Mouse (Mus musculus) G1E (cell line): Measurements from ENCODE around the gene Eid2b.

ENCODE experiments used
- CTCF ChIP-seq: IDR thresholded peaks from 2 replicates; pipeline ENCODE4 v1.5.1; 2012; ENCODE audit warnings: low read depth, low read length, inconsistent platforms, mixed read lengths
- GATA1 ChIP-seq: IDR thresholded peaks from 2 replicates; pipeline ENCODE4 v1.6.1; 2012; ENCODE audit warnings: borderline replicate concordance, low read length, inconsistent platforms, mixed read lengths
- GATA2 ChIP-seq: IDR thresholded peaks from 2 replicates; pipeline ENCODE4 v1.6.1; 2012; ENCODE audit warnings: low read depth, low read length, inconsistent platforms, borderline replicate concordance
- POLR2AphosphoS5 ChIP-seq: IDR thresholded peaks from 2 replicates; pipeline ENCODE4 v1.6.1; 2012; ENCODE audit warnings: low read depth, low read length, inconsistent platforms; ENCODE audit not compliant: insufficient replicate concordance
- TAL1 ChIP-seq: conservative IDR thresholded peaks from 2 replicates; pipeline ENCODE4 v1.6.1; 2012; ENCODE audit warnings: low read depth, low read length, inconsistent platforms, mixed read lengths

DNA sequence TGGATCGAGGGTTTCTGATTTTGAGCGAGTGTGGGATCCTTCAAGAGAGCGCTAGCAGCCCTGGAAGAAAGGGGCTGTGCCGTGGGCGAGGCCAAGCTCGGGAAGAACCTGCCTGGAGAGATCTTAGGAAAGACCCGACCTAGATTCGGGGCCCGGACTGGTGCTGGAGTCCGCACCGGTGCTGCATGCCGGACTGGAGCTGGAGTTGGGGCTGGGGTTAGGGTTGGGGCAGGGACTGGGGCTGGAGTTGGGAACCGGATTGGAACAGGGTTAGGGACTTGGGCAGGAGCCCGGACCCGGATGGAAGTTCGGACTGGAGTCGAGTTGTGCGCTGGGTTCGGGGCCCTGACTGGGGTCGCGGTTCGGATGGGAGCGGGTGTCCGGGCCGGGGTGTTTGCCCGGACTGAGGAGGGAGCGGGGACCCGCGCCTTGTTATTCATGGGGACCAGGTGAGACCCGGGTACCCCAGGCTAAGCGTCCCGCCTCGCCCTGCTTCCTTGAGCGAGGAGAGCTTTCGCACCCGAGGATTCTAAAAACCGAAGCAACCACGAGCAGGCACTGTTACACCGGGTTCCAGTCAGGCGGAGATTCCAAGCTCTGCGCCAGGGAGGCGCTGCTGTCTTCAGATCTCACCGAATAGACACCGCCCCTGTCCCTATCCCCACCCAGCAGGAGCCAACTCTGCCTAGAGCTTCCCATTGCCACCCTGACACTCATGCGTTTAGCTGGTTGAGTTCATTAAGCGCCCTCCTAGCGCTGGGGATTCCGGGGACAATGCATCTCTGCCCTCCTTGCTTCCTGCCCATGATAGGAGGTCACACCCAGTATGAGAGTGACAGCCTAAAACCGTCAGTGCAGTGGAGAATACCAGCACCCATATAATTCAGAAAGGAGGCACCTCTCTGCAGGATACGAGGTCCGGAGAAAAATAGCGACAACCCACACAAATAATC, 13.4 kb downstream of the Eid2b start, which contains the start of gene Selenov:
- TF ChIP-seq CTCF (no peak), TAL1 (no peak), POLR2AphosphoS5 (no peak), GATA2 (no peak), GATA1 (no peak)
